Mouse (Mus musculus) CD4-positive, CD25-positive, alpha-beta regulatory T cell, adult 4 months (primary cell): ENCODE results near the gene Gm28363. TPM values are rescaled to one million over a fixed set of nuclear protein-coding genes. Genes with fewer than 3 reads are reported as not detected.
"Not testable (repeated sequence)": the region's sequence is repeated elsewhere in the genome, so short reads cannot be mapped to it uniquely, and the experiment has no call there.

Experiments used
- ATAC-seq: one replicate; pipeline ENCODE4 v1.8.0; 2017
- polyA plus RNA-seq, 2 experiments: library from polyadenylated mRNA; unstranded; fragments of 100-300 nt; shearing (Covaris generic); gene quantifications; one replicate each; pipeline ENCODE4 v1.2.1; 2017

Gene Gm28363
- not detected for polyA plus RNA-seq

DNA sequence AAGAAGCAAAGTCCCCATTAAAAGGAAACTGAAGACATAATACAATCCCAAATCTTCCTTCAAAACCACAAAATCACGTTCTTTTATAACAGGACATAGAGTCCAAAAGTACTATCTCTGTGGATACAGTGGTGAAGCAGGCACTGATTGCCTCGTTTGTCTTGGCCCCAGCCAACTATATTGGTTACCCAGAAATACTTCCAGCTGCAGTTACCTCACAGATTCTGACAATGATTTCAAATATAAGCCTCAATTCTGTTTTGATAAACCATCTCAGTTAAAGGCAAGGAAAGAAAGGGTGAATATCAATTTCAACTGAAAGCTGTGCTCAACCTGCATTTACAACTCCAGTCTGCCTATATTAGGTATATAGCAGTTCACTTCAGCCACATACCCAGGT, at the start of gene Gm28363:
Gene Gm28363 (plus strand): TSS at position 301 of the 400 bp plus-strand sequence.
- ATAC-seq, result not testable (repeated sequence)

- not testable (repeated sequence) for ATAC-seq
Observed at GRCm38 (mm10) chr1:117650236-117650635, 46.7 kb upstream of the Gm28363 start.

Other genes starting within 250 kb of the Gm28363 start
- gene B020011L13Rik, start 84.0 kb downstream of the Gm28363 start, polyA plus RNA-seq, result not detected
- gene Gm28360, start 132.9 kb downstream of the Gm28363 start, polyA plus RNA-seq, result not detected
- gene Gm28168, start 230.9 kb downstream of the Gm28363 start, polyA plus RNA-seq, result not detected